Mouse (Mus musculus): ENCODE measurements around the gene Tmem26. TPM values are rescaled to one million over a fixed set of nuclear protein-coding genes. Genes with fewer than 3 reads are reported as not detected.

Gene Tmem26
- total RNA-seq, 1 experiment: 0.09 TPM

GRCm38 (mm10) chr10:68818065-68818759 is 94.8 kb downstream of the Tmem26 start:
- no peaks in the 10 kb centered on the region for H3K4me1 ChIP-seq (ENCODE audit: control insufficient read depth in 2 of 2, insufficient read depth in 2 of 2, low read length in 2 of 2, poor library complexity in 1 of 2)
- in situ Hi-C loops (cut with MboI; ENCODE audit: low sequenced_read_pairs in 2 of 2, unreplicated experiment in 2 of 2): no loop called here
- no peaks in the 10 kb centered on the region for H3K9me3 ChIP-seq (ENCODE audit: control insufficient read depth, insufficient read depth, low read depth, low read length)
- H3K9ac ChIP-seq (ENCODE audit: insufficient read depth, low read depth, low read length, poor library complexity, severe bottlenecking): no peak overlapping the region
- TF ChIP-seq CHD2 (IDR thresholded peaks at IDR 0.05; ENCODE audit: low read depth, low read length) (no peak), ZNF384 (IDR thresholded peaks at IDR 0.05; ENCODE audit: low read depth, low read length) (no peak), ZC3H11A (IDR thresholded peaks at IDR 0.05; ENCODE audit: borderline replicate concordance, low read depth, low read length) (no peak), HCFC1 (IDR thresholded peaks at IDR 0.05; ENCODE audit: borderline replicate concordance, insufficient read depth, low read length) (no peak), MAFK (IDR thresholded peaks at IDR 0.05; ENCODE audit: insufficient read depth, low read depth, low read length) (no peak)
- no peak overlapping the region for H3K4me3 ChIP-seq (ENCODE audit: insufficient read depth in 1 of 2, low read depth in 1 of 2, low read length in 2 of 2, poor library complexity in 1 of 2, severe bottlenecking in 1 of 2)
- H3K27ac ChIP-seq (ENCODE audit: insufficient read depth, low read depth, low read length, poor library complexity, severe bottlenecking): no peak overlapping the region
- no peak for DNase-seq (ENCODE audit: low read depth, low spot score)
- no peaks in the 10 kb centered on the region for H3K36me3 ChIP-seq (ENCODE audit: control insufficient read depth, insufficient read depth, low read length, poor library complexity, severe bottlenecking)

- DNase-seq (ENCODE audit: low read depth, low spot score): no peak
- H3K27ac ChIP-seq (ENCODE audit: insufficient read depth, low read depth, low read length, poor library complexity, severe bottlenecking): no peak overlapping the region
- in situ Hi-C loops (cut with MboI; ENCODE audit: low sequenced_read_pairs in 2 of 2, unreplicated experiment in 2 of 2): no loop called here
- no peaks in the 10 kb centered on the region for H3K4me1 ChIP-seq (ENCODE audit: control insufficient read depth in 2 of 2, insufficient read depth in 2 of 2, low read length in 2 of 2, poor library complexity in 1 of 2)
- no peak overlapping the region for H3K9ac ChIP-seq (ENCODE audit: insufficient read depth, low read depth, low read length, poor library complexity, severe bottlenecking)
- H3K9me3 ChIP-seq (ENCODE audit: control insufficient read depth, insufficient read depth, low read depth, low read length): no peaks in the 10 kb centered on the region
- no peak for TF ChIP-seq ZNF384 (IDR thresholded peaks at IDR 0.05; ENCODE audit: low read depth, low read length)
- TF ChIP-seq HCFC1 (IDR thresholded peaks at IDR 0.05; ENCODE audit: borderline replicate concordance, insufficient read depth, low read length): no peak
- no peak for TF ChIP-seq MAFK (IDR thresholded peaks at IDR 0.05; ENCODE audit: insufficient read depth, low read depth, low read length)
- TF ChIP-seq CHD2 (IDR thresholded peaks at IDR 0.05; ENCODE audit: low read depth, low read length): no peak
- no peak for TF ChIP-seq ZC3H11A (IDR thresholded peaks at IDR 0.05; ENCODE audit: borderline replicate concordance, low read depth, low read length)
- H3K4me3 ChIP-seq (ENCODE audit: insufficient read depth in 1 of 2, low read depth in 1 of 2, low read length in 2 of 2, poor library complexity in 1 of 2, severe bottlenecking in 1 of 2): no peak overlapping the region
- no peaks in the 10 kb centered on the region for H3K36me3 ChIP-seq (ENCODE audit: control insufficient read depth, insufficient read depth, low read length, poor library complexity, severe bottlenecking)
Observed at GRCm38 (mm10) chr10:68824519-68824918, 101.1 kb downstream of the Tmem26 start.

Other genes with a start within 250 kb of the Tmem26 start
- not detected in 2 replicates for gene Cabcoco1, start 181.8 kb upstream of the Tmem26 start, total RNA-seq (2012; rRNA removed)

Data from ES-E14 (cell line).